ENCODE assay signal across 10 mouse cellular contexts in the genomic region with DNA sequence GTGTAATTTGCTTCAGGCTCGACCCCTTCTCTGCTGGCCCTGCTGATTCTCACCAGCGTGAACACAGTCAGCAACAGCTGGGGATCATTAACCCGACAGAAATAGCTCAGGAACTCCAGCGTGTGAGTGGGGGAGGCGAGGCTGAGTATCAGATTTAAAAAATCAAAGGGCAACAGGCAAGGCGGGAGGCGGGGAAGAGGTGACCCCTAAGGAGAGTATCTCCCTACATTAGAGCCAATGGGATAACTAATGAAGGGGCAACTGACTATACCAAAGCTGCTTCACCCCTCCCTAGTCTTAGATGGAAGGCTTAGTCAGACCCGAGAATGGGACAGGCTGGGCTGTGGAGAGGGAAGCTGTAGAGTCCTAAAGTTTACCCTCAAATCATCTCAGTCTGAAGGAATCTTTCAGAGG.
A peak's percentile ranks its signal among the peaks of the same experiment; 100 is the strongest.
DNase-seq lines count a peak whose midpoint lies in the region; ATAC-seq lines count a peak whose summit lies in the region.
"Had no signal": no experiment of that assay in that cellular context is flagged by ENCODE, and none has a peak within 500 bp of the region (broad histone marks: within the 10 kb centered on the region; RNA-seq: fewer than 3 reads in every experiment).

No protein-coding gene starts in this region.

- no peak overlapping the region for H3K4me3 ChIP-seq in forebrain, embryonic 10.5 days
- H3K4me3 ChIP-seq in forebrain, embryonic 14.5 days (ENCODE audit: low read depth, low read length): no peak overlapping the region
- no peak overlapping the region for H3K4me3 ChIP-seq in limb, embryonic 11.5 days (ENCODE audit: low read depth, low read length)

- no peaks in the 10 kb centered on the region for H3K36me3 ChIP-seq in forebrain, embryonic 10.5 days (replicated peaks)
- H3K36me3 ChIP-seq in forebrain, embryonic 14.5 days (ENCODE audit: control insufficient read depth, insufficient read depth, low read length): no peaks in the 10 kb centered on the region
- H3K36me3 ChIP-seq in limb, embryonic 11.5 days (ENCODE audit: control insufficient read depth, insufficient read depth, low read length): no peaks in the 10 kb centered on the region

- H3K4me2 ChIP-seq in forebrain, embryonic 14.5 days (ENCODE audit: low read length): no peak overlapping the region
- H3K4me2 ChIP-seq in limb, embryonic 11.5 days (ENCODE audit: low read depth, severe bottlenecking): no peak overlapping the region

- H3K27me3 ChIP-seq in forebrain, embryonic 10.5 days (ENCODE audit: poor library complexity, severe bottlenecking): no peaks in the 10 kb centered on the region
- H3K27me3 ChIP-seq in forebrain, embryonic 14.5 days (replicated peaks; ENCODE audit: control insufficient read depth, insufficient read depth, low read length): no peaks in the 10 kb centered on the region
- H3K27me3 ChIP-seq in limb, embryonic 11.5 days (ENCODE audit: control insufficient read depth, insufficient read depth, low read length): no peaks in the 10 kb centered on the region

- H3K27ac ChIP-seq in forebrain, embryonic 10.5 days: peak overlapping the region; percentile 42; the same call in 1 of the 2 replicates
- no peak overlapping the region for H3K27ac ChIP-seq in forebrain, embryonic 14.5 days (ENCODE audit: low read depth, low read length)
- no peak overlapping the region for H3K27ac ChIP-seq in limb, embryonic 11.5 days (replicated peaks; ENCODE audit: low read depth, low read length)

- ATAC-seq in forebrain, embryonic 14.5 days: no peak
- ATAC-seq in limb, embryonic 11.5 days (ENCODE audit: insufficient number of reproducible peaks, low FRiP score, low TSS enrichment, low read depth): peak; percentile 72; the same call in 1 of the 2 replicates
- no peak for ATAC-seq in megakaryocyte progenitor cell, adult 5-6 weeks (replicated peaks; ENCODE audit: poor library complexity)
- ATAC-seq in megakaryocyte, adult 5-6 weeks (ENCODE audit: poor library complexity, severe bottlenecking): no peak

- H3K4me1 ChIP-seq in forebrain, embryonic 10.5 days: peaks cover 24% of the 10 kb centered on the region
- peaks cover 5% of the 10 kb centered on the region; the same call in 1 of the 2 replicates for H3K4me1 ChIP-seq in forebrain, embryonic 14.5 days (ENCODE audit: control insufficient read depth, insufficient read depth, low read length)
- peaks cover 16% of the 10 kb centered on the region for H3K4me1 ChIP-seq in limb, embryonic 11.5 days (ENCODE audit: control insufficient read depth, insufficient read depth, low read length)

- intact Hi-C loops in left cerebral cortex, postnatal 14 days (cut with DNase I): loop anchor here (5.0 kb wide), 1 partner anchor 35 kb away; no protein-coding TSS in a partner anchor

- no peaks in the 10 kb centered on the region for H3K9me3 ChIP-seq in forebrain, embryonic 10.5 days
- H3K9me3 ChIP-seq in forebrain, embryonic 14.5 days (replicated peaks; ENCODE audit: control insufficient read depth, low read length): no peaks in the 10 kb centered on the region
- H3K9me3 ChIP-seq in limb, embryonic 11.5 days (ENCODE audit: control insufficient read depth, low read length): no peaks in the 10 kb centered on the region

- peak; percentile 36 for DNase-seq in forebrain, embryonic 10.5 days (ENCODE audit: extremely low spot score, low spot score)
- DNase-seq in forebrain, embryonic 14.5 days (ENCODE audit: low spot score): no peak
- DNase-seq in 3T3-L1 (ENCODE audit: low read depth, low spot score): peak; percentile 67
- DNase-seq in gastrocnemius, postnatal 10 days: peak; percentile 48
- DNase-seq in limb, embryonic 11.5 days (ENCODE audit: low spot score): peak; percentile 80
- no peak for DNase-seq in left cerebral cortex, postnatal 14 days (ENCODE audit: low spot score in 2 of 2)
- DNase-seq: adrenal gland, postnatal 10 days; thymus, postnatal 14 days had no signal

- H3K9ac ChIP-seq in forebrain, embryonic 14.5 days (ENCODE audit: low read length): no peak overlapping the region
- H3K9ac ChIP-seq in limb, embryonic 11.5 days (ENCODE audit: low read length): no peak overlapping the region

- 41% methylated on average over 8 of the region's 8 CpGs for WGBS in forebrain, embryonic 10.5 days
- WGBS in forebrain, embryonic 14.5 days: 41% methylated on average over 8 of the region's 8 CpGs
- 2% methylated on average over 8 of the region's 8 CpGs for WGBS in limb, embryonic 11.5 days

Comparison
In these comparisons a context has a peak if more than half of its experiments do, and no peak if none do; other contexts are left out.
1. DNase-seq: peak in forebrain, embryonic 10.5 days (single experiment), 3T3-L1 (single experiment), gastrocnemius, postnatal 10 days (single experiment) and limb, embryonic 11.5 days (single experiment); none in forebrain, embryonic 14.5 days (single experiment) and left cerebral cortex, postnatal 14 days (0 of 2).